Mouse (Mus musculus) forebrain, embryonic 16.5 days (tissue): Measurements from ENCODE around the gene Scgb1b12. TPM values are rescaled to one million over a fixed set of nuclear protein-coding genes. Genes with fewer than 3 reads are reported as not detected.
"Not testable (repeated sequence)": the region's sequence is repeated elsewhere in the genome, so short reads cannot be mapped to it uniquely, and the experiment has no call there.

Experiments used
- ATAC-seq: fragments of 200-750 bp; cut with Nextera tagmentation; 2 replicates; pipeline ENCODE4 v1.8.0; 2017; ENCODE audit warnings: mild to moderate bottlenecking, moderate library complexity
- H3K27ac ChIP-seq: fragments of 300-500 bp; sonication (generic); 2 replicates; pipeline ENCODE4 v1.5.1; 2014; ENCODE audit warnings: low read length, control low read depth
- H3K27me3 ChIP-seq: fragments of 300-500 bp; sonication (generic); replicated peaks from 2 replicates; pipeline ENCODE4 v1.6.1; 2014; ENCODE audit warnings: low read length; ENCODE audit not compliant: control insufficient read depth, insufficient read depth
- H3K36me3 ChIP-seq: fragments of 300-500 bp; sonication (generic); 2 replicates; pipeline ENCODE4 v1.6.1; 2014; ENCODE audit not compliant: control insufficient read depth, insufficient read depth
- H3K4me1 ChIP-seq: fragments of 300-500 bp; sonication (generic); replicated peaks from 2 replicates; pipeline ENCODE4 v1.6.1; 2014; ENCODE audit warnings: low read length; ENCODE audit not compliant: control insufficient read depth, insufficient read depth
- H3K4me2 ChIP-seq: fragments of 300-500 bp; sonication (generic); 2 replicates; pipeline ENCODE4 v1.6.1; 2014; ENCODE audit warnings: mild to moderate bottlenecking, low read length, control low read depth
- H3K4me3 ChIP-seq: fragments of 300-500 bp; sonication (generic); replicated peaks from 2 replicates; pipeline ENCODE4 v1.5.1; 2014; ENCODE audit warnings: mild to moderate bottlenecking, low read length, control low read depth
- H3K9ac ChIP-seq: fragments of 300-500 bp; sonication (generic); replicated peaks from 2 replicates; pipeline ENCODE4 v1.6.1; 2014; ENCODE audit warnings: low read depth, low read length, control low read depth
- H3K9me3 ChIP-seq: fragments of 300-500 bp; sonication (generic); 2 replicates; pipeline ENCODE4 v1.6.1; 2016; ENCODE audit warnings: low read length; ENCODE audit not compliant: control insufficient read depth
- WGBS: fragments of 180-500 bp; shearing (Covaris S2); extraction: QIAGEN DNeasy Blood & Tissue Kit; methylation state at CpG from one replicate; pipeline ENCODE4 v1.1.7; 2014; 5-methylcytosine and 5-hydroxymethylcytosine counted together
- polyA plus RNA-seq: library from polyadenylated mRNA; unstranded; fragments of >200 nt; fragmentation: Nextera tagmentation; extraction: Ambion mirVana; gene quantifications from 2 replicates; pipeline ENCODE4 v1.2.1, GENCODE M21; 2015

Scgb1b12 gene
- not detected in 2 replicates for polyA plus RNA-seq

DNA sequence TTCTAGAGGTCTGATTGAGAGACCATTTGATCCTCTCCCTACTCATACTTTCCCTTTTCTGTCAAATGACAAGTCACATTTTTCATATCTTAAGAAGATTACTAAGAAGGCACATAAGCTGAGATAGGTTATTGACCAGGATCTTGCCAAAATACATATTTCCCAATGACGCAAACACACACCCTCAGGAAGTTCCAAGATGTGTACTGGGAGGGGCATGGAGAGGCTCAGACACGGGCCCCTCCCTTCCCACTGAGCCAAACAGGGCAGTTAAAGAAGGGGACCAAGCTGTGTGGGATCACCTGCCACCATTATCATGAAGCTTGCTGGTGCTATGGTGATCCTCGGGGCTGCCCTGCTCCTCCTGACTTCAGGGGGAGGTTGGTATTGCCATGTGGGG, at the start of gene Scgb1b12:
Gene Scgb1b12, plus strand, starts transcription at position 301 of the 400 bp plus-strand sequence.
- WGBS = 80% methylated on average over 2 of the region's 3 CpGs
- not testable (repeated sequence) for H3K27me3 ChIP-seq, H3K4me2 ChIP-seq, H3K4me1 ChIP-seq, H3K9ac ChIP-seq, H3K27ac ChIP-seq, H3K9me3 ChIP-seq, H3K36me3 ChIP-seq, H3K4me3 ChIP-seq, ATAC-seq

DNA sequence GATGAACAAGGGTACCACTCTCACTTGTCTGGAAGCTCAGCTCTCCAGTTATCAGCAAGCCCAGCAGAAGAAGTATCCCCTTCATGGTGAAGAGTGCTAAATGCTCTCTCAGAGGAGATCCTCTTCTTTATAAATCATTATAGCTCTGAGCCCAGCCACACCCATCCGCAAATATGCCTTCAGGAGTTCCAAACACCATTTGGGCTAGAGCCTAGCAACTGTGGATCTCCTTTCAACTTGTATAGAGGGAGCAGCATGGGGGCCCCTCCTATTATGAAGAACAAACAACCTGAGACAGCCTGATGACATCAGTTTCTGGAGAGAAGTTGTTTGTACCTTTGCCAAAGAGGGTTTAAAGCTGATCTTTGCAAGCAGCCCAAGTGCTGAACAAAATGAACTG, 6.8 kb upstream of the Scgb1b12 start, which contains the start of gene Scgb2b12:
Gene Scgb2b12, minus strand, starts transcription at position 101 of the 400 bp plus-strand sequence.
- H3K27me3 ChIP-seq, H3K9ac ChIP-seq, H3K4me1 ChIP-seq, H3K36me3 ChIP-seq, H3K4me2 ChIP-seq, H3K4me3 ChIP-seq, H3K9me3 ChIP-seq, ATAC-seq, H3K27ac ChIP-seq: not testable (repeated sequence)
- WGBS = 100% methylated on average over 1 of the region's 1 CpGs

Other genes starting within 250 kb of the Scgb1b12 start
- not detected in 2 replicates for gene Scgb1b10, start 233.3 kb upstream of the Scgb1b12 start, polyA plus RNA-seq
- not detected in 2 replicates for gene Scgb2b11, start 123.0 kb upstream of the Scgb1b12 start, polyA plus RNA-seq
- gene Scgb1b11, start 111.3 kb upstream of the Scgb1b12 start, polyA plus RNA-seq = not detected in 2 replicates
- not detected in 2 replicates for gene Scgb2b12, start 6.9 kb upstream of the Scgb1b12 start, polyA plus RNA-seq
- not detected in 2 replicates for gene Scgb1b29, start 107.4 kb downstream of the Scgb1b12 start, polyA plus RNA-seq